Mouse (Mus musculus) B cell, adult 2 months (primary cell): Measurements from ENCODE around the gene Patz1.
A peak's percentile ranks its signal among the peaks of the same experiment; 100 is the strongest.

Source experiments
- DNase-seq, 2 experiments: peaks; one replicate each; pipeline ENCODE4 v3.0.0; 2022

The Patz1 gene

GRCm38 (mm10) chr11:3292711-3293249, 4.1 kb downstream of the Patz1 start:
- no peak for DNase-seq

GRCm38 (mm10) chr11:3293361-3293760, 4.7 kb downstream of the Patz1 start:
- no peak for DNase-seq

- DNase-seq: no peak
Measured at GRCm38 (mm10) chr11:3294641-3295040, 6.0 kb downstream of the Patz1 start.

GRCm38 (mm10) chr11:3296056-3296455, 7.4 kb downstream of the Patz1 start:
- no peak for DNase-seq

GRCm38 (mm10) chr11:3297871-3298812, 9.5 kb downstream of the Patz1 start:
- no peak for DNase-seq

- no peak for DNase-seq
Measured at GRCm38 (mm10) chr11:3298813-3299185, 10.1 kb downstream of the Patz1 start.

- DNase-seq: no peak
Measured at GRCm38 (mm10) chr11:3301075-3301474, 12.4 kb downstream of the Patz1 start.

GRCm38 (mm10) chr11:3302385-3302784, 13.7 kb downstream of the Patz1 start:
- DNase-seq: no peak

- no peak for DNase-seq
Measured at GRCm38 (mm10) chr11:3302792-3303191, 14.1 kb downstream of the Patz1 start.

GRCm38 (mm10) chr11:3305821-3306220, 17.1 kb downstream of the Patz1 start:
- no peak for DNase-seq

- no peak for DNase-seq
Measured at GRCm38 (mm10) chr11:3307875-3308274, 19.2 kb downstream of the Patz1 start.

- no peak for DNase-seq
Measured at GRCm38 (mm10) chr11:3309884-3310283, 21.2 kb downstream of the Patz1 start.

GRCm38 (mm10) chr11:3310789-3311585, 22.3 kb downstream of the Patz1 start:
- no peak for DNase-seq

GRCm38 (mm10) chr11:3311586-3312347, 23.1 kb downstream of the Patz1 start:
- DNase-seq: no peak

GRCm38 (mm10) chr11:3313294-3313693, 24.6 kb downstream of the Patz1 start:
- no peak for DNase-seq

GRCm38 (mm10) chr11:3314148-3314547, 25.5 kb downstream of the Patz1 start:
- peak; percentile 55 to 62 for DNase-seq

GRCm38 (mm10) chr11:3318286-3318685, 29.6 kb downstream of the Patz1 start:
- no peak for DNase-seq

- DNase-seq: peak; percentile 54 to 64
Measured at GRCm38 (mm10) chr11:3328271-3328670, 39.6 kb downstream of the Patz1 start.

GRCm38 (mm10) chr11:3328806-3329775, 40.4 kb downstream of the Patz1 start:
- DNase-seq: peak; percentile 64

- DNase-seq: peak in 1 of 2 experiments; percentile 16
Measured at GRCm38 (mm10) chr11:3329891-3330451, 41.3 kb downstream of the Patz1 start, which contains the start of gene Pik3ip1. Gene Pik3ip1 (plus strand): TSS chr11:3330401.

GRCm38 (mm10) chr11:3330566-3330965, 41.9 kb downstream of the Patz1 start:
- DNase-seq: peak; percentile 86 to 88
